Mouse (Mus musculus) frontal cortex, postnatal 36 days (tissue): ENCODE measurements around the gene Lrrc72.
"Not testable (repeated sequence)": the region's sequence is repeated elsewhere in the genome, so short reads cannot be mapped to it uniquely, and the experiment has no call there.

ENCODE experiments used
- DNase-seq, 2 experiments: peaks; one replicate each; pipeline ENCODE4 v3.0.0; 2022; ENCODE audit warnings: low spot score in 2 of 2

The Lrrc72 gene

DNA sequence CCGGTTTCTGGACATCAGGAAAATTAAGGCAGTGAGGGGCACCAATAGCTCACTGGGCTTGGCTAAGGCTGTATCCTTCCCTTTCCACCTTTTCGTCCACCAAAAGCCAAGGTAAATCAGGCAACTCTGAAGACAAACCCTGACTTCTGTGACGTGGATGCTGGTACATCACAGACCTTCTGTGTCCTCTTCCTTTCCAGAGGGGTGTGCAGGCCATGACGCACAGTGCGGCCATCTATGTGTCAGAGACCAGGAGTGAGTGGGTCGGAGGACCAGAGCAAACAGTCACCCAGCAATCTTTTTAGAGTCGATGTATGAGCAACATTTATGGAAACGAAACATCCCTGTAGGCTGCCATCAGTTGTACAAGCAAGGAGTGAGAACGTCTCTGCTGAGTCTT lies at the start of gene Lrrc72:
Gene Lrrc72, minus strand, starts transcription at position 101 of the 400 bp plus-strand sequence.
- DNase-seq = no peak

DNA sequence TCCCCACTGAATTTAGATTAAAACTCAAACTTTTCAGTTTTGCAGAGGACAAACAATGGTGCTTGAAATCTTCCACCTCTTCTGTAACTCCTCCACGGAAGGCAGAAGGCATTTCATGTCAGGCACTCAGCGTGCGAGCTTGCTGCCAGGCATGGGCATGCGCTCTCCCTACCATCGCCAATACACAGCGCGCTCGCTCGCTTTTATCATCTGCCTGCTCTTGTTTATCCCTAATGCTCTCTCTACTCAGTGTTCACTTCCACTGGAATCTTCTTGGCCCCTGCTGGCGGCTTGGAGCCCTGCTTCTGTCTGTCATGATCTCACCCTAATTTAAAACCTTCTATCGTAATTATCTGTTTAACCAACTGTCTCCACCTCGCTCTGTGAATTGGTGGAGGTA lies 49.1 kb upstream of the Lrrc72 start:
- DNase-seq = peak in 1 of 2 experiments; percentile 35

DNA sequence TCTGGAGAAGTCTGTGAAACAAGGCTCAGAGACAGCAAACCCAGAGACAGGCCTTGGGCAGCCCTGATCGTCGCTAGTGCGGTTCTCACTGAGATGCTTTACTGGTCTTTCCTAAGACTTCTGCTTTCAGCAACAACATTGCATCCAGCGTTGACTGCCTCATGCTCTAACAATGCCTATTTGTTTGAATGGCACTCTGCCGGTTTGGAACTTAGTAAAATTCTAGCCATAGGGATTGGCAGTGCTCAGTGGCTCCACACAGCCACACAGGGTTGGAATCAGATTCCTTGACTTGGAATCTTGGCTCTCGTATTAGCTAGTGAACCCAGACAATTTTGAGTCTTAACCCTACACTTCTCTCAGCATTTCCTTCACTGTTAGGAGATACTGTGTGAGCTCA lies 38.1 kb upstream of the Lrrc72 start:
- DNase-seq = no peak

DNA sequence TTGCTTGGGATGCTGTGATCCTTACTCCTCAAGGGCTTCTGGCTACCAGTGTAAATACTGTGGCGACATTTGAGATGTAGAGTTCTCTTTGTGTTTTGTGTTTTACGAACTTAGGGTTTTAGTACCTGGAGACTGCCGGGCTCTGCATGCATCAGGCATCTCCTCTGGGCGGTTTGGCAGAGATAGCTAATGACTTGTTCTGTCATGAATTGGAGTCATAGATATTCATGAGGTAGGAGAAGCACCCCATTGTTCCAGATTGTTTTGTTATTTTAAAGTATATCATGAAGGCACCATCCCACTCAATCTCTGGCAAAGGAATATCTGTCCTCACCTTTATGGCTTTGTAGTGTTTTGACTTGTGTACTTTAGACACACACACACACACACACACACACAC lies 37.3 kb upstream of the Lrrc72 start:
- DNase-seq = no peak

DNA sequence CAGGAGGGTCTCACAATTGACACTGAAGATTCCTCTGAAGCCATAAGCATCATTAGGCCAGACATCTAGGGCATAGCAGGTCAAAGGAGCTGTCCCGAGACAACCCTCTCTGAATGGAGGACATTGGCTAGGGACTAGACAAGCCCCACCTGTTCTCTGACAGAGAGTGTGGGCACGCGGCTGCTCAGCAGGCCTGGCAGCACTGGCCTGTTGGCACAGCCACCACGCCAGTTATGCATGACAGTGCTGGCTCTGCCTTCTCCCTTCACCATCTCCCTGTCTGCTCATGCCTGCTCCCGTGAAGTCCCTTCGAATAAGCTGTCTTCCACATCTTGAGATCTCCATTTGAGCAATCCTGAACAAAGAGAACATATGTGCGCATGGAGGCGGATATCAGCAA lies 36.4 kb upstream of the Lrrc72 start:
- no peak for DNase-seq

DNA sequence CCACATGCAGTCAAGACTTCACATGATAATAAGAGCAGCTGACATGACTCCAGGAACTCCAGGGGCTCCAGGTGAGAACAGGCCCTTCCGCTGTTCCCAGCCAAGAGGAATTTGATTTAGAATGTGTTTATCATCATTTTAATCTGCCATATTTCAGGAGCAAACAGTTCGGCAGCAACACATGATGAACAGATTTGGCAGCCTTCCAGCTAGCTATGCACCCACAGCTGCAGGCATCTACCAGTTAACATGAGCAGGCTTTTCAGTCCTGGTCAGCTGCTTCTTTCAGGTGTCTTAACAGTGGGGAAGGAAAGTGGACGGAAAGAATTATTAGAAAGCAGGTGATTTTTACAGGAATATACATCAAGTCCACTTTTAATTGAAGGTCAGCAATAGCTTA lies 21.6 kb upstream of the Lrrc72 start:
- no peak for DNase-seq

DNA sequence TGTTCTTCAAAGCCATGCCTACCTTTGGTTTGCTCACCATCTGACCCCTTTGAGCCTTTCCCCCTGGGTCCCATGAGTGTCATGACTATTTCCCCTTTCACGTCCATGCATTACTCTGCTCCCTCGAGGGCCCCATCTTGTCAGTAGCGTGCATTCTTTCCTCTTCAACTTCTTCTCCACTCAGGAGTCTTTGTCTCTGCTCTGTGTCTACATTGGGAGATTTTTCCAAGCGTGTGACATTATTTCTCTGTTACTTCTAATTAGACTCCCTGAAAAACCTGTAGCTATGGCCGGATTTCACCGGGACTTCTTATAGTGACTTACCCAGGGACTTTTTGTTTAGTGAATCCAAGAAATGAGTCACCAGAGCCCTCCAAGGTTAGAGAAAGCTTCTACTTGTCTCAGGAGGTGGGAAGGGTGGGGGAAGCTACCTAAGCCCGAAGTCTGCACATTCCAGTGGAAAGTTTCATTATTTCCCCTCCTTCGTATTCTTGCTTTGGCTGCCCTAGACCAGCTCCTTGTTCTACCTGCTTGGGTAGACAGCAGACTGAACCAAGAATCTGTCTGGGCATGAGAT lies 14.6 kb upstream of the Lrrc72 start:
- DNase-seq = no peak

DNA sequence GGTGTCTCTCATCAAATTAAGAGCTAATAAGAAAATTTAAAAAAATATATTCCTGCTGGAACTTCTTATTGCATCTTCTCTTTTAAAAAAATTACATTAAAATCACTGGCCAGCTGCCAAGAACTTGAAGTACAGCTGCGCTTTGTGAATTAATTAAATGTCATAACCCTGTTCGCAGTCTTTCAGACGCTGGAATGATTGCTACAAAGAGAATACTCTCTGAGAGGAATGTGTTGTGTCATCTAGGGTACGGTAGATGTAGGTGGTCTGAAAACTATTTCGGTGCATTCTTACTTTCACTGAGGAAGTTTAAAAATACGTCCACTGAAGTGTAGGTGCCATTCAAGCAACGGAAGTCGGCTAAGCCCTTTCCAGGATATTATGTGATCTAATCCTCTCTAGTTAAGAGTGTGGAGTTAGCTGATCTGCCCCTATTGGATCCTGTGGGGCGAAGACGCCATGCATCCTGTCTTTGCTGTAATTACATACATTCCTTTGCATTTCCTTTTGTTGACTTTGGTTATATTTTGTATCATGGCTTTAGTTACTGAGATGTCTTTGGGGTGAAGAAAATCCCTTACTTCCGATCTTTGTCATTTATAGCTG lies 9.0 kb upstream of the Lrrc72 start:
- DNase-seq = no peak

DNA sequence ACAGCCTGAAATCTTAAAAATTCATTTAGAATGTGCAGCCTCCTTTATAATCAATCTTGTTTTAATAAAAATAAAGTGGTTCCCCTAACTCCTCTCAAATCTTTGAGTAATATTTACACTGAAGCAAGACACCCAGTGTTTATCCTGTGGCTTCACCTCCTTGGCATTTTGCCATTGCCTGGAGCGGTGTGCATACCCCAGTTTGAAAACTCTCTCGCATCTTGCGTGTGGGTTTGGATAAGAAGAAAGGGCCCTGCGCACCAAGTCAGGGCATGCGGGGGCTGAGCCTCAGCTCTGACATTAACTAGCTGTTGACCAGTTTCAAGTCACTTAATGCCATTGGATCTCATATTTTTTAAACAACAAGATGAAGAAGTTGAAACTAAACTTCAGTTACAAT lies 2.2 kb upstream of the Lrrc72 start:
- no peak for DNase-seq

DNA sequence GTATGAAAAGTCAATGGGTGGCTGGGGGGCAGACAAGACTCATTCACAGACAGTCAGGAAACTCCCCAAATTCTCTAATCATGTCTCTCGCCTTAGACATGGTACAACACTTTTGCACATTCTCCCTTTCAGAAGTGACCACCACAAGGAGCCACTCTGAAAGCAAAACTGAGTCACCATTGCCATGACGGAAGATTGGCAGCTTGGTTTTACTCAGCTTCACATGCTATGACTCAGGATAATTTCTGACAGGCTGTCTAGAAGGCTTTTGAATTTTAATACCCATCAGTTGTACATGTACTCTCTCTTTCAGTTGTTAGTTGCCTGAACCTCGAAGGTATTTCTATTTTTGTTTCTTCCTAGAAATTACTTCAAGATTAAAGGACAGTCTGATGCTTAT lies 12.0 kb downstream of the Lrrc72 start:
- no peak for DNase-seq

DNA sequence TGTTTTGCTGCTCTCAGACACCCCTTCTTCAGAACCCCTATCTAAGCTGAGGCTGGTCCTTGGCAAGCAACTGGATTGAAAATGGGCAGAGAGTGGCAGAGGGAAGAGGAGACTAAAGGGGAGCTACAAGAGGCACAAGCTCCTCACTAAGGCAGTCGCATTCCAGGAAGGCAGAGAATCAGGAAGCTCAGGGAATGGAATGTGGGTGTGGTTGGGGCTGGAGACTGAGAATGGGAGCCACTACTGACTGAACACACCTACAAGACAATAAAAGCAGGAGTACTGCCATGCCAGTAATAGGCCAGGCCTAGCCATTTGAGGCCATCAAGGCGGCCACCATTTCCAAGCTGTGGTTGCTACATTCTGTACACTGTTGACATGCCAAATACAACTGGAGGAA lies 21.8 kb downstream of the Lrrc72 start:
- no peak for DNase-seq

DNA sequence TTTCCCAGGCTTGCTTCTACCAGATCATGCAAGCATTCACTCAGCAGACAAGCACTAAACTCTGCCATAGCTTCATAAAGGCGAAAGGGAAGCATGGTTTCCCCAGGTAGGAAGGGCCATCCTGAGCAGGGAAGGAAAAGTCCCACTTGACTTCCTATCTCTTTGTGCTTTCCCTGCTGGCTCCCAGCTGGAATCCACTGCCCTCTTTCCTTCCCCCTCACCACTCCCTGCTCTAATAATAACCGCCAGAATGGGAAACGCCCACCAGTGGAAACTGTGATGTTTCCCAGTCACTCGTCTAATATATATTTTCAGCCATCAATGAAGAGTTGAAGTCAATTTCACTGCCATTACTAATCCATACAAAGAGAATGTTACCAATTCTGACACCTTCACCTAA lies 28.8 kb downstream of the Lrrc72 start:
- no peak for DNase-seq

DNA sequence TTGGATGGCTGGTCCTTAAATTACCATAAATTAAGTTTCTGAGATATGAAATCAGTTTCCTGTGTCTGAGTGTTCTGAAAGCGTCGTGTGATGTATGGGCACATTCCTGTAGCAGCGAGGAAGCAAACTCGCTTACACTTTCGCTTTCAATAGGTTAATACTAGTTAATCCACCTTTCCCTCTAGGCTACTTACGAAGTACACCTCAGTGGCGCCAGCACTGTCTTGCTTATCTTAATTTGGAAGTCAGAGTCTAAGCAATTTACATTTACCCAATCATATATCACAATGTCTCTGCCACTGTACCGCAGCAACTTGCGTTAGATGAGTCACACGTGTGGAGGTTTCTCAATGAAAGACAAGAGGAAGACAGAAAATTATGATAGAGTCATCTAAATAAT lies 36.3 kb downstream of the Lrrc72 start:
- DNase-seq = no peak

DNA sequence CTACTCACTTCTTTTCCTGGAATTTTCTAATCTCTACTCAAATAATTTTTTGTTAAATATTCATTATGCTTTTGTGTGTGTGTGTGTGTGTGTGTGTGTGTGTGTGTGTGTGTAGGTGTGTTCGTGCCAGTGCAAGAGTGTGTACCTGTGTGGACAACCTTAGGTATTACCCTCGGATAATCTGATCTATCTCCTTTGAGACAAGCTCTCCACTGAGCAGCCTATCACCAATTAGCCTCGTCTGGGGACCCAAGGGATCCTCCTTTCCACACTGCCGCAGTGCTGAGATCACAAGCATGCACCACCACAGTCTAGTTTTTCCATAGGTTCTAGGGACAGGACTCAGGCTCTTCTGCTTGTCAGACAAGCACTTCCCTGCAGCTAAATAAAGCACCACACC lies 37.0 kb downstream of the Lrrc72 start:
- DNase-seq = no peak

DNA sequence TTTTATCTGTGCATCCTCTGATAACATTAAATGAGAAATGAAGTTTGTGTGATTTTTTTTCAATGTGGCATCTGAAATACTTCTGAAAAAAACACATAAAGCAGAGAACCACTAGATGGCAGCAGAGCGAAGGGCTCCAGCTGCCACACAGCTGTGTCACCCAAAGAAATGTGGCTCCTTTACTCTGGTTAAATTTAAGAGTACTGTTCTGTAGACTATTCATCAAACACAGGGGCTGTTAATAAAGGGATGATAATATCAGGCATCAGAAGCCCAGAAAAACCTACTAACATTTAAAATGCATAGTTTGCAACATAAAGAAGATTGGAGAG lies 38.1 kb downstream of the Lrrc72 start:
- peak in 1 of 2 experiments; percentile 33 for DNase-seq

DNA sequence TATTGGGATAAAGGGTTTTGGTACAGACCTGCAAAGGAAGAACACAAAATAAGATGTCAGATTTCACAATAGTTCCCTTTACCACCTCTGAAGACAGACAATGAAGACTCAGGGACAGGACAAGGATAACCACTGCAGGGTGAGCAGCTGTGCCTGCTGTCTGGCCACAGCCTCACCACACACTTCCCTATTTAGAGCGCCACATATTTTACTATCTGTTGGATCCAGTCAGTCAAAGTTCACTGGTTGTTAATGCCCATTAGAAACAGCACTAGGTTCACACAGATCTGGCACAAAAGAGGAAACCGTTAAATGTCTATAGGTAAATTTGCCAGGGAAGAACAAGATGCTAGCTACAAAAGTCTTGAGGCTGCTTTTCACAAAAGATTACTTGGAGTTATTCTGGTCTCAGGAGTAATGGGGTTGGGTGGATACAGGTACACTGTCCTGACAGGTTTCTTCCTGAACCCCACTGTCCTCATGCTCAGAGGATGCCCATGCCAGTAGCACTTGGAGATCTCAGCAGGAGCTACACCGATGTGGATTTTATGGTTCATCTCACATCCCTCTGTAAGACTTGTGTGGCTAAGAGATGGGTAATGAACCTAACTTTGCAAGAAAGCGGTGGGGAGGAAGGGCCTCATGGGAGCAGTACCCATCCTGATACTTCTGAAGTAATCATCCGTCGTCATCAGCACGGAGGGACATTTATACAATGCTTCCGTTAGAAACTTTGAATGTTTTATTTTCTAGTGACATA lies 38.6 kb downstream of the Lrrc72 start:
- no peak for DNase-seq

DNA sequence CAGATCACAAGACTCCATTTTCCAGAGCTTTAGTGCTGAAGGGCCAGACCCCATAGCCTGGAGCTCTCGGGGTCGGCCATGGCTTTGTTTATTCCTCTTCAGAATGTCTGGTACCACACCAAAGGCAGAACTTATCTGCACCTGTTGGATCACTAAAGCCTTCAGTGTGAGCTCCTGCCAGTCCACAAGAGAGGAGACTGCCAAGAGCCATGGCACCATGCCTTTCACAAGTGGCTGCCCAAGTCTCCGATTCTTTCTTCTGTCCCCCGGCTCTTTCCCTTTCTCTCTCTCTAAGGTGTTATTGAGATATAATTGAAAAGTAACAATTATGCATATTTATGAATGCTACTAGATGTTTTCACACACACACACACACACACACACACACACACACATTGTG lies 43.1 kb downstream of the Lrrc72 start:
- DNase-seq = no peak

DNA sequence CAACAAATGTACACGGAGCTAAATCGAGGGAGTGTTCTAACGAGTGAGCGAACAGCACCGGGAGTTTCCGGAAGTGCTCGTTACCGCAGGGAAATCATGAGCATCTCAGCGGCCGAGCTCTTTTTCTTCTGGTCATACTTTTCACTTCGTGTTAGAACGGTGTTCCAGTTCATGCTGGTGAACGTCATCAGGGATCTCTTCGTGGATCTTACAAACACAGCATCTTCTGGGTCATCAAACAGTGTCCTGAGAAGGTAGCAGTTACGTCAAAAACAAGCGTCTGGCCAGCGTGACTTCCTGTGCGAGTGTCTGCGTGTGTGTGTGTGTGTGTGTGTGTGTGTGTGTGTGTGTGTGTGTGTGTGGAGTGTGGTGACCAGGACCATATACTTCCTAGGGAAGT lies 44.7 kb downstream of the Lrrc72 start:
- peak; percentile 27 to 36 for DNase-seq

DNA sequence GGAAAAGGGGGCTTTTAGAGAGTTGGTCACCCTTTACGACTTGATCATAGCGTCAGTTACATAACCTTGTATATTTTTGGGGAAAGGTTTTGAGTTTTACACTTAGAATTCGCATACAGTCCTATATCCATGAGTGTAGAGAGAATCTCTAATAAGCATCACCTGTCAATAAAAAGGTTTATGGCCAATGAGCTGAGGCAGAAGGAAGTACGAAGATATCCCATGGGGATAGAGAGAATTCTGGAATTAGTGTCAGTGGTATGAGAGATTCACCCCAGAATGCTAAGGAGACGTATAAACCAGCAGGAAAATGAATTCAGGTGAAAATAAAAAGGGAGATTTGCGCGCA lies 45.4 kb downstream of the Lrrc72 start:
- DNase-seq = no peak

DNA sequence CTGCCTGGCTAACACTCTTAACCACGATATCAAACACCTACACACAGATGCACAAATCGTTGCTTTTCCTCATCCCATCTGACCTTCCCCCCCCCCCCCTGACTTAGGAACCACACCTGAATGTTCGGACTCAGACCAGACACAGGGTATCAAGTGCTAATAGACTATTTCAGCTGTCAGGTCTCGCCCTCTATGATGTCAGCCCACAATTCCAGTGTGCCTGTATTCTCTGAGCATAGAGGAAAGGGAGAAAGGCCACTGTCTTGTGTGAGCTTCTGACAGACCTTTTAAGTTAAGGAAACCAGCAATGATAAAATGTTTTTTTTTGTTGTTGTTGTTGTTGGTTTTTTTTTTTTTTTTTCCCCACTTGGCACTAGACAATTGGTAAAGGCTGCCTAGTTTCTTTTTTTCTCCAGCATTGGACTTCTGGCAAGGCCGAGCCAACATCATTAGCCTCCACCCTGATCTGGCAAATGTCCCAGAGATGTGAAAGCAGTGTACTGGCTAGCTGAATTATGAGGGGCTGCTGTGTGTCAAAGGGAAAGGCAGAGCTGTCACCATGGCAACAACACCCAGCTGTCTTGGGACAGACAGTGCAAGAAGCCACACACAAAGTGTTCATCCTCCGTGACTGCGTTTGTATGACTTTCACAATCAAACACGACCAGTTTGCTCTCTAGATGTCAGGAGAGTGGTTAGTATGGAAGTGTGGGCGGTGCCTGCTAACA lies 46.0 kb downstream of the Lrrc72 start:
- peak; percentile 42 to 48 for DNase-seq

DNA sequence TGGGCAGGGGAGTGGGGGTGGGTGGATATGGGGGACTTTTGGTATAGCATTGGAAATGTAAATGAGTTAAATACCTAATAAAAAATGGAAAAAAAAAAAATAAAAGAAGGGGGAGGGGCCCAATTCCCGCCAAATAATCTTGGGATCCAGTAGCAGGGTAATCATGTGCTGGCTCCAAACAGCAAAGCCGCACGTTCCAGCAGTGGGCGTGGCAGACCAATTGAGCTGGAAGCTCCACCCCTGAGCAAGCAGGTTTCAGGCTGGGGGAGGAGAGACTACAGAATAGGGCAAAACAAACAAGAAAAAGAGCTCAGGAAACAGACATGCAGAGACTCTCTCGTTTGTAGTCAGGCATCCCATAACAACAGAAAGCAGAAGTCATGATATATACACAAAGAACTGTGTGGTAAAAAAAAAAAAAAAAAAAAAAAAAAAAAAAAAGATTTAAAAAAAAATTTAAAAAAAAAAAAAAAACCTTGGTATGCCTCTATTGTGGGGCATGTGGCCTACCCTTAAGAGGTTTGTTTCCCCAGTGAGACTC lies 47.5 kb downstream of the Lrrc72 start:
- DNase-seq = not testable (repeated sequence)

DNA sequence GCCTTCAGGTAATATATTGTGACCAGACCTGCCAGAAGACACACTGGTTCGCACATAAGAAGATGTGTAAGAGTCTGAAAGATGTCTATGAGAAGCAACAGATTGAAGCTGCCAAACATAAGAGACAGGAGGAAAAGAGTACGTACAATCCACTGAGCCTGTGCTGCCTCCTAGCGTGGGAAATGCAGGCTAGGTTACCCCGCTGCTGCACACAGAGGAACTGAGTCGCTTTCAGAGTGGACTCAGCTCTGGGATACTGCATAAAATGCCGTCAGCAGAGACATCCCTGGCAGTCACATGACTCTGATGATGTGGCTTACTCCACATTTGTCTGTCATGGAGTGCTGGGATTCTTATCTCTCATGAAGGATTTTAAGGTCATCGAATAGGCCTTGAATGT lies 58.2 kb downstream of the Lrrc72 start:
- no peak for DNase-seq

DNA sequence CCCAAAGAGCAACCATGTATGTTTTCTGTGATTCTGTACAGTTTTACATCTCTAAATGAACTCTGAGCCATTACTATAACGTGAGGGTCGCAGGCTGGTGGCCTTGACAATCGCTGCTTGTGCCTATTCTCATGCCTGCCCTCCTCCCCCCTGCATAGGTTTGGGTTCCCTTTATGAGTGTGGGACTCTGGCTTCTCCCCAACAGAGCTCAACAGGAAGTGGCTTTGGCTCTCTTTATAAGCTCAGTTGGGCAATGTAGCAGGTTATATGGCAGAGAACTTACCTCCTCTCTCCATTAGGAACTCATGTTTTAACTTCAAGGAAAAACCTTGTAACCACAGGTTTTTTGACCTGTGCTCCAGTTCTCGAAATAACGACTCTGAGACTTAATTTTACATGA lies 62.9 kb downstream of the Lrrc72 start:
- DNase-seq = no peak
